Mouse (Mus musculus) MEL (cell line): ENCODE data around the gene Sertad1. TPM values are rescaled to one million over a fixed set of nuclear protein-coding genes. Genes with fewer than 3 reads are reported as not detected.

ENCODE experiments used
- DNase-seq: peaks from one replicate; pipeline ENCODE4 v3.0.0; 2011; ENCODE audit warnings: low read depth, low spot score
- H3K27ac ChIP-seq: 2 replicates; pipeline ENCODE4 v1.5.1; 2012; ENCODE audit warnings: low read depth, mild to moderate bottlenecking, control low read depth, low read length, moderate library complexity; ENCODE audit not compliant: control insufficient read depth
- H3K27me3 ChIP-seq, 2 experiments: fragments of 150-350 bp in 1 of 2; sonication (generic) in 1 of 2; 2 replicates each; pipeline ENCODE4 v1.6.1; 2012; ENCODE audit warnings: low read length in 2 of 2, mild to moderate bottlenecking in 2 of 2, improper control_type of control experiment in 1 of 2, moderate library complexity in 1 of 2; ENCODE audit not compliant: insufficient read depth in 2 of 2, control insufficient read depth in 1 of 2
- H3K36me3 ChIP-seq, 2 experiments: 2 replicates each; pipeline ENCODE4 v1.6.1; 2012 to 2014; ENCODE audit warnings: low read length in 2 of 2, improper control_type of control experiment in 1 of 2, inconsistent platforms in 1 of 2, mild to moderate bottlenecking in 1 of 2; ENCODE audit not compliant: insufficient read depth in 2 of 2, control insufficient read depth in 1 of 2
- H3K4me1 ChIP-seq, 2 experiments: fragments of 150-350 bp in 1 of 2; sonication (generic) in 1 of 2; 2 replicates each; pipeline ENCODE4 v1.6.1; 2012; ENCODE audit warnings: low read length in 2 of 2, improper control_type of control experiment in 1 of 2, mild to moderate bottlenecking in 1 of 2; ENCODE audit not compliant: insufficient read depth in 2 of 2, control insufficient read depth in 1 of 2
- H3K4me3 ChIP-seq, 2 experiments: fragments of 150-350 bp in 1 of 2; sonication (generic) in 1 of 2; 2 replicates each; pipeline ENCODE4 v1.5.1; 2012; ENCODE audit warnings: low read depth in 2 of 2, low read length in 2 of 2, mild to moderate bottlenecking in 2 of 2, moderate library complexity in 2 of 2, control low read depth in 1 of 2, improper control_type of control experiment in 1 of 2; ENCODE audit not compliant: control insufficient read depth in 1 of 2, insufficient read depth in 1 of 2
- H3K79me2 ChIP-seq: 2 replicates; pipeline ENCODE4 v1.6.1; 2012; ENCODE audit warnings: mild to moderate bottlenecking, low read length, moderate library complexity; ENCODE audit not compliant: control insufficient read depth, poor library complexity, insufficient read depth
- H3K9ac ChIP-seq: 2 replicates; pipeline ENCODE4 v1.6.1; 2012; ENCODE audit warnings: low read depth, mild to moderate bottlenecking, control low read depth, low read length, moderate library complexity; ENCODE audit not compliant: control insufficient read depth, poor library complexity, severe bottlenecking
- H3K9me3 ChIP-seq: fragments of 150-350 bp; sonication (generic); replicated peaks from 2 replicates; pipeline ENCODE4 v1.6.1; 2012; ENCODE audit warnings: mild to moderate bottlenecking, low read length, improper control_type of control experiment, moderate library complexity; ENCODE audit not compliant: insufficient read depth
- ELF1 ChIP-seq: IDR thresholded peaks from 2 replicates; pipeline ENCODE4 v1.6.1; 2014; ENCODE audit warnings: low read depth, mild to moderate bottlenecking, inconsistent platforms, low read length, improper control_type of control experiment, moderate library complexity
- EP300 ChIP-seq, 2 experiments: IDR thresholded peaks; 2 replicates each; pipeline ENCODE4 v1.6.1; 2011; ENCODE audit warnings: improper control_type of control experiment in 2 of 2, low read length in 2 of 2, low read depth in 1 of 2, mild to moderate bottlenecking in 1 of 2
- GATA1 ChIP-seq: IDR thresholded peaks from 2 replicates; pipeline ENCODE4 v1.6.1; 2011; ENCODE audit warnings: low read depth, low read length, improper control_type of control experiment
- JUND ChIP-seq: IDR thresholded peaks from 2 replicates; pipeline ENCODE4 v1.6.1; 2011; ENCODE audit warnings: low read depth, mild to moderate bottlenecking, improper control_type of control experiment, low read length
- MAFK ChIP-seq: IDR thresholded peaks from 2 replicates; pipeline ENCODE4 v1.6.1; 2011; ENCODE audit warnings: low read depth, mild to moderate bottlenecking, low read length, improper control_type of control experiment, borderline replicate concordance
- MAZ ChIP-seq: IDR thresholded peaks from 2 replicates; pipeline ENCODE4 v1.6.1; 2012; ENCODE audit warnings: low read depth, mild to moderate bottlenecking, inconsistent platforms, low read length, improper control_type of control experiment
- MYB ChIP-seq: IDR thresholded peaks from 2 replicates; pipeline ENCODE4 v1.6.1; 2011; ENCODE audit warnings: mild to moderate bottlenecking, low read depth, low read length, improper control_type of control experiment
- NELFE ChIP-seq: IDR thresholded peaks from 2 replicates; pipeline ENCODE4 v1.6.1; 2011; ENCODE audit warnings: low read depth, low read length, improper control_type of control experiment
- SIN3A ChIP-seq: IDR thresholded peaks from 2 replicates; pipeline ENCODE4 v1.6.1; 2012; ENCODE audit warnings: low read length, improper control_type of control experiment, inconsistent platforms
- SMC3 ChIP-seq: IDR thresholded peaks from 2 replicates; pipeline ENCODE4 v1.6.1; 2011; ENCODE audit warnings: low read depth, low read length, improper control_type of control experiment
- TAL1 ChIP-seq: IDR thresholded peaks from 2 replicates; pipeline ENCODE4 v1.6.1; 2012; ENCODE audit warnings: mild to moderate bottlenecking, inconsistent platforms, low read length, moderate library complexity, mixed read lengths
- USF2 ChIP-seq, 2 experiments: IDR thresholded peaks; 2 replicates each; pipeline ENCODE4 v1.6.1; 2011 to 2012; ENCODE audit warnings: improper control_type of control experiment in 2 of 2, low read length in 2 of 2, borderline replicate concordance in 1 of 2, inconsistent platforms in 1 of 2, low read depth in 1 of 2, mild to moderate bottlenecking in 1 of 2; ENCODE audit not compliant: insufficient read depth in 1 of 2
- ZC3H11A ChIP-seq: IDR thresholded peaks from 2 replicates; pipeline ENCODE4 v1.6.1; 2012; ENCODE audit warnings: low read depth, mild to moderate bottlenecking, inconsistent platforms, low read length, improper control_type of control experiment
- polyA plus RNA-seq, 2 experiments: library from polyadenylated mRNA; stranded (reverse) in 1 of 2; unstranded in 1 of 2; fragments of >175 nt in 1 of 2; fragments of >200 nt in 1 of 2; gene quantifications; 2 replicates each; pipeline versions ENCODE4 v1.2.1 to v1.2.4; 2012; ENCODE audit warnings: low replicate concordance in 2 of 2, low read depth in 1 of 2; ENCODE audit not compliant: insufficient read length in 2 of 2, insufficient read depth in 1 of 2, missing spikeins in 1 of 2
- total RNA-seq: library from RNA; depleted of rRNA; stranded (reverse); fragments of 300-350 nt; gene quantifications from 2 replicates; pipeline ENCODE4 v1.2.3, GENCODE M21; 2012; rRNA removed

Sertad1 gene
- total and polyA plus RNA-seq, 3 experiments = 9.9 to 10.6 TPM; not detected in 1

DNA sequence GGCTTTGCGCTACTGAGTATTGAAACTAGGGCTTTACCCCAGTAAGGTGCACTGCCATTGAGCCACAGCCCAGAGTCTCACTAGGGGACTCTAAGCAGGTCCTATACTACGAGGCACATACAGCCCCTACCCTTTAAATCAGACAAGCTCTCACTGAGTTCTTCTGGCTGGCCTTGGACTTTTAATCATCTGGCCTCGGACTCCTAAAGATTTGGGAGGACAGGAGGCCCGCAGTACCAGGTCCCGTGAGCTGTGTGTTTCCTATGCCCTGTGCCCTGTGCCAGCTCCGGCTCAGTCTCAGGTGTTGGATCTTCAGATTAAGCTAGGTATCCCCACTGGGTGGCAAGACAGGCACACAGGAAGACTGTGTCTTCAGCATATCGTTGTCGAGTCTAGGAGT lies 51.3 kb downstream of the Sertad1 start:
- Histone ChIP-seq H3K36me3 (peaks cover 0 to 6% of the 10 kb centered on the region in 2 experiments; a peak in 2 of 4 replicates), H3K27me3 (no peaks in the 10 kb centered on the region), H3K9me3 (no peaks in the 10 kb centered on the region), H3K79me2 (no peaks in the 10 kb centered on the region; the same call in 1 of the 2 replicates), H3K9ac (no peak overlapping the region), H3K27ac (no peak overlapping the region), H3K4me1 (peaks cover 2 to 34% of the 10 kb centered on the region in 2 experiments), H3K4me3 (no peak overlapping the region)
- no peak for TF ChIP-seq SMC3
- no peak for TF ChIP-seq NELFE
- no peak for TF ChIP-seq USF2 (IDR thresholded peaks at IDR 0.05; ENCODE audit: borderline replicate concordance in 1 of 2, insufficient read depth in 1 of 2, low read depth in 1 of 2, low read length in 2 of 2)
- TF ChIP-seq JUND = no peak
- no peak for TF ChIP-seq MYB
- TF ChIP-seq EP300 (IDR thresholded peaks at IDR 0.05; ENCODE audit: low read depth in 1 of 2, low read length in 2 of 2) = no peak
- no peak for TF ChIP-seq ZC3H11A
- no peak for DNase-seq

- Histone ChIP-seq H3K79me2 (no peaks in the 10 kb centered on the region; the same call in 1 of the 2 replicates), H3K4me1 (peaks cover 2 to 39% of the 10 kb centered on the region in 2 experiments), H3K27ac (no peak overlapping the region), H3K9ac (no peak overlapping the region), H3K9me3 (no peaks in the 10 kb centered on the region), H3K27me3 (no peaks in the 10 kb centered on the region), H3K36me3 (peaks cover 0 to 9% of the 10 kb centered on the region in 2 experiments; a peak in 2 of 4 replicates), H3K4me3 (no peak overlapping the region)
- no peak for DNase-seq
- no peak for TF ChIP-seq SIN3A
- no peak for TF ChIP-seq GATA1
- no peak for TF ChIP-seq TAL1
- TF ChIP-seq MAZ = no peak
- no peak for TF ChIP-seq NELFE
- no peak for TF ChIP-seq MAFK
- no peak for TF ChIP-seq MYB
- TF ChIP-seq ELF1 = no peak
Observed at GRCm38 (mm10) chr7:27538797-27539196, 52.1 kb downstream of the Sertad1 start.

Other genes starting within 250 kb of the Sertad1 start
- gene Numbl, start 228.5 kb upstream of the Sertad1 start, total RNA-seq = 2.2 and 3.6 TPM in 2 replicates
- gene Numbl, start 228.5 kb upstream of the Sertad1 start, polyA plus RNA-seq = 10 to 100 TPM in 1 of 2 experiments, not detected in 1; 10.6 TPM
- gene Ltbp4, start 149.2 kb upstream of the Sertad1 start, total RNA-seq = 2.2 and 2.9 TPM in 2 replicates
- gene Ltbp4, start 149.2 kb upstream of the Sertad1 start, polyA plus RNA-seq = 10 to 100 TPM in 1 of 2 experiments, not detected in 1; 14.2 TPM
- 24.2 and 25.4 TPM in 2 replicates for gene Shkbp1, start 130.9 kb upstream of the Sertad1 start, total RNA-seq
- gene Shkbp1, start 130.9 kb upstream of the Sertad1 start, polyA plus RNA-seq = 10 to 100 TPM in 1 of 2 experiments, not detected in 1; 77.0 TPM
- gene Gm20479, start 129.5 kb upstream of the Sertad1 start, total RNA-seq = 0.42 TPM in 1 of 2 replicates, not detected in the other
- gene Gm20479, start 129.5 kb upstream of the Sertad1 start, polyA plus RNA-seq = 1 to 10 TPM in 1 of 2 experiments, not detected in 1; 2.7 TPM
- gene Sptbn4, start 39.2 kb upstream of the Sertad1 start, total RNA-seq = 0.19 and 0.36 TPM in 2 replicates
- under 1 TPM in 1 of 2 experiments, not detected in 1; 0.68 TPM for gene Sptbn4, start 39.2 kb upstream of the Sertad1 start, polyA plus RNA-seq
- gene Blvrb, start 38.9 kb upstream of the Sertad1 start, total RNA-seq = 183 and 245 TPM in 2 replicates
- 100 to 1,000 TPM in 1 of 2 experiments, not detected in 1; 210 TPM for gene Blvrb, start 38.9 kb upstream of the Sertad1 start, polyA plus RNA-seq
- 2.0 and 2.4 TPM in 2 replicates for gene Sertad3, start 13.1 kb upstream of the Sertad1 start, total RNA-seq
- 1 to 10 TPM in 1 of 2 experiments, not detected in 1; 6.7 TPM for gene Sertad3, start 13.1 kb upstream of the Sertad1 start, polyA plus RNA-seq
- gene Prx, start 12.4 kb downstream of the Sertad1 start, total RNA-seq = 0.39 TPM in 2 replicates
- gene Prx, start 12.4 kb downstream of the Sertad1 start, polyA plus RNA-seq = 1 to 10 TPM in 1 of 2 experiments, not detected in 1; 1.4 TPM
- gene Hipk4, start 36.4 kb downstream of the Sertad1 start, total RNA-seq = not detected in 2 replicates
- under 1 TPM in 1 of 2 experiments, not detected in 1; 0.26 TPM for gene Hipk4, start 36.4 kb downstream of the Sertad1 start, polyA plus RNA-seq
- gene Pld3, start 66.3 kb downstream of the Sertad1 start, total RNA-seq = 8.0 and 11.1 TPM in 2 replicates
- gene Pld3, start 66.3 kb downstream of the Sertad1 start, polyA plus RNA-seq = 10 to 100 TPM in 1 of 2 experiments, not detected in 1; 22.8 TPM
- gene 2310022A10Rik, start 66.3 kb downstream of the Sertad1 start, total RNA-seq = 5.9 and 6.6 TPM in 2 replicates
- 10 to 100 TPM in 1 of 2 experiments, not detected in 1; 33.2 TPM for gene 2310022A10Rik, start 66.3 kb downstream of the Sertad1 start, polyA plus RNA-seq
- gene Akt2, start 104.6 kb downstream of the Sertad1 start, total RNA-seq = 69.0 and 73.5 TPM in 2 replicates
- 100 to 1,000 TPM in 1 of 2 experiments, not detected in 1; 127 TPM for gene Akt2, start 104.6 kb downstream of the Sertad1 start, polyA plus RNA-seq
- 0.13 and 0.19 TPM in 2 replicates for gene Ttc9b, start 167.0 kb downstream of the Sertad1 start, total RNA-seq
- gene Ttc9b, start 167.0 kb downstream of the Sertad1 start, polyA plus RNA-seq = under 1 TPM in 1 of 2 experiments, not detected in 1; 0.19 TPM
- 22.0 and 24.8 TPM in 2 replicates for gene Map3k10, start 187.7 kb downstream of the Sertad1 start, total RNA-seq
- 10 to 100 TPM in 1 of 2 experiments, not detected in 1; 33.3 TPM for gene Map3k10, start 187.7 kb downstream of the Sertad1 start, polyA plus RNA-seq
- 1.6 and 1.9 TPM in 2 replicates for gene Zfp607b, start 202.4 kb downstream of the Sertad1 start, total RNA-seq
- gene Zfp607b, start 202.4 kb downstream of the Sertad1 start, polyA plus RNA-seq = 1 to 10 TPM in 1 of 2 experiments, not detected in 1; 2.3 TPM
- gene Zfp60, start 244.5 kb downstream of the Sertad1 start, total RNA-seq = 6.5 and 6.7 TPM in 2 replicates
- 100 to 1,000 TPM in 1 of 2 experiments, 1 to 10 TPM in 1; 4.2 to 137 TPM for gene Zfp60, start 244.5 kb downstream of the Sertad1 start, polyA plus RNA-seq